Mouse (Mus musculus): ENCODE measurements around the gene Grcc10.

Grcc10 gene

DNA sequence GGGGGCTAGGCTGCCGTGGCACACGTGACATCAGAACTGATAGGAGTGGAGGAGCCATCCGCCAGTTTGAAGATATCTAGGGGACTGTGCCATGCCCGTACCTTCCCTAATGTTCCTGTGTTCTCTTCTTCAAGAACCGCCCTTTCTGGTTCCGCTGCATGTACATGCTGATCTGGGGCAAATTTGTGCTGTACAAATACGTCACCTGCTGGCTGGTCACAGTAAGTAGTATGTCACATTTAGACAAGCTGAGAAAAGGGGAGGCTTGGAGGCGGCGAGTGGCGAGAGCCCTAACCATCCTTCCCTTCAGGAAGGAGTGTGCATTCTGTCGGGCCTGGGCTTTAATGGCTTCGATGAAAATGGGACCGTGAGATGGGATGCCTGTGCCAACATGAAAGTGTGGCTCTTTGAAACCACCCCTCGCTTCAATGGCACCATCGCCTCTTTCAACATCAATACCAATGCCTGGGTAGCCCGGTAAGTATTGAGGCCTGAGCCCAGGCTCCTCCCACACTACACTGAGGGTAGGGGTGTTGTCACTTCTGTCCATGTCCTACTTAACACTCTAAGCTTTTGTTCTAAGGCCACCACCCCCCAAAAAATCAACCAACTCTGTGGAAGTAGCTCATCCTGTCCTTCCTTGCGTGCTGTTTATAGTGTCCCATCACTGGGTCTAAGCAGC, 38.9 kb downstream of the Grcc10 start:
- DNase-seq (ENCODE audit: low spot score in 2 of 2), result no peak

DNA sequence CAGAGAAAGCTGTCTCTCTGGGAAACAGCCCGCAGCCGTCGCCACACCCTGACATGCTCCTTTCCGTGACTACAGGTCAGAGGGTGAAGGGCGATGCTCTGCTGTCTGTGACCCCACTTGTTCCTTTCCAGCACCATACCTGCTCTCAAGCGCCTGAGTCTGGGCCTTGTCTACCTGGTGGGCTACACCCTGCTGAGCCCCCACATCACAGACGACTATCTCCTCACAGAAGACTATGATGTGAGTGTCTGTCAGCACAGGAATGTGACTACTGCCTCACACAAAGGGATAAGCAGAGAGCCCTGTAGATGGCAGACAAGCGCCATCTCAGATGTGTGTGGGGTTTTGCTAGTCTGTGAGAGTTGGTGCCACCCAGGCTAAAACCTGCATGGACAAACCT, 39.8 kb downstream of the Grcc10 start:
- peak in 1 of 2 experiments; percentile 55 for DNase-seq (ENCODE audit: low spot score in 2 of 2)

DNA sequence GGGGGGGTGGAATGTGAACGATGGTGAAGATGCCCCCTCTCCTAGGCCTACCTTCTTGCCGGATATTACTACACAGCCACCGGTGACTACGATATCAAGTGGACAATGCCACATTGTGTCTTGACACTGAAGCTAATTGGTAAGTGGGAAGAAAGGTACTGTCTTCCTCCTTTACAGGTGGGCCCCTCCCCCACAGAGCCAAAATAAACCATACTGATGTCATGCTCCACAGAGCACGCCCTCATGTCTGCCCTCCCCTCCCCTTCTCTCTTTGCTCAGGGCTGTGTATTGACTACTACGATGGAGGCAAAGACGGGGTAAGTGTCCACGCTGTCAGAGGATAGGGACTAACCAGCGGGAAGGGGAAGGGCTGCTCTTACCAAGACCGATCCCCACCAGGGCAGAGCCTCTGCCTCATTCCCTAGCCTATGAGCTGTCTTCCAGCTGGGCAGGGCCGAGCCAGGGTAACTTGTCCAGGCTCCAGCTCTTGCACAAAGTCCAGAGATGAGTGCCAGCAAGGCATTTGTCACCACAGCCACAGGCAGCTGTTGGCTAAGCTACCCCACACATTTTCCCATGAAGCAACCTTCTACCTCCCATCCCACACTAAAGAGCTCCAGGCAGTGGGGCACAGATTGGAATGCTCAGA, 41.1 kb downstream of the Grcc10 start:
- DNase-seq (ENCODE audit: low spot score in 2 of 2), result no peak

DNA sequence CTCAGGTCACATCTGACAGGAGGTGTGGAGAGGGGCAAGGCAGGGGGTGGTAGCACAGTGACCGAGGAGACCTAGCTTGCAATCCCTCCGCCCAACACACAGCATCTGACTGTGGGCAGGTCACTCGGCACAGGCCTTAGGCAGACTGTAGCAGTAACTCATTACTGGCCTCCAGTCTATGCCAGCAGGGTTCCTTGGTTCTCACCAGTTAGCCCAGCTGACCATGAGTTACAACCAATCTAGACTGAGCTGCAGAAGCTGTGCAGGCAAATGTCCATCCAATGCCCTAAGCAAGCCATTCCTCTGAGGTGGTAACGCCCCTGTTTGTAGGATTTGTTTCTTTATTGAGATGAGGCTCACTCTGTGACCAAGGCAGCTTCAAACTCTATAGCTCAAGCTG, 41.8 kb downstream of the Grcc10 start:
- DNase-seq (ENCODE audit: low spot score in 2 of 2), result no peak

DNA sequence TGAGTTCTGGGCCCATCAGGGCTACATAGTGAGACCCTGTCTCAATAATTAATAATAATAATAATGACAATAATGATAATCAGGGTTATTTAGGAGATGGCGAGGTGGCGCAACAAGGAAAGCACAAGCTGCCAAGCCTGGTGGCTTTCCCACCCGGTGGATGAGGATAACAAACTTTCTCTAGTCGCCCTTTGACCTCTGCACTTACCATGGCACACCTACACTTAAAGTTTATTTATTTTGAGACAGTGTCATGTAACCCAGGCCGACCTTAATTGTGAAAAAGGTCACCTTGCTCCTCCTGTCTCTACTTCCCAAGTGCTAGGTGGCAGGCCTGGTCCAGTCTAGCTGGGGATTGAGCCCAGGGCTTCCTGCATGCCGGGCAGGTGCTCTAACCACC, 42.4 kb downstream of the Grcc10 start:
- DNase-seq (ENCODE audit: low spot score in 2 of 2), result no peak

DNA sequence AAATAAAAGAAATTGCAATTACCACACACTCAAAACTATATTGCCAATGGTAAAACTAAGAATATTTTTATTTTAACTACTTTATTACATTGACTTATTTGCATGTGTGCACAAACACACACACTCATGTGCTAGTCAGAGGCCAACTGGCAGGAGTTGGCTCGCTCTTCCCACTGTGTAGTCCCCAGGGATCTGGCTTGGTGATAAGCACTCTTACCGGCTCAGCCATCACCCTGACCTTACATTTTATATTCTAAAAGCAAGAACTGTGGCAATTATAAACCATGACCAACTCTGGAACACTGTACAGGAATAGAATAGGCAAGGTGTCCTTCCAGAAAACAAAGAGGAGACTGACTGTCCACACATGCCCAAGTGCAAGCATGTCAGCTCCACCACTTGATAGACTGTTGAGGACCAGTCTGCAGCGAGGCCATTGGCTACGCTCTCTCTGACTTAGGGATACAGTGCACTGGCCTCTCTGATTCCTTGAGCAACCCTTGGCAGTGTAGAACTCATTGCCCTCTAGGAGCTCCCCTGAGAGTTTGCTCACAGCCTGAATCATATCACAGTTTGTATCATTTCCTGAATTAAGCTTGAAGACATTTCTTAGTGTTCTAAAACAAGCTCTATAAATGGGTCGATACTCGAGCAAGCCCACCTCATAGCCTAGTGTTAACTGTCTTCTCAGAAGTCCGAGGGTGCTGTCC, 44.6 kb downstream of the Grcc10 start:
- DNase-seq (ENCODE audit: low spot score in 2 of 2), result no peak

DNA sequence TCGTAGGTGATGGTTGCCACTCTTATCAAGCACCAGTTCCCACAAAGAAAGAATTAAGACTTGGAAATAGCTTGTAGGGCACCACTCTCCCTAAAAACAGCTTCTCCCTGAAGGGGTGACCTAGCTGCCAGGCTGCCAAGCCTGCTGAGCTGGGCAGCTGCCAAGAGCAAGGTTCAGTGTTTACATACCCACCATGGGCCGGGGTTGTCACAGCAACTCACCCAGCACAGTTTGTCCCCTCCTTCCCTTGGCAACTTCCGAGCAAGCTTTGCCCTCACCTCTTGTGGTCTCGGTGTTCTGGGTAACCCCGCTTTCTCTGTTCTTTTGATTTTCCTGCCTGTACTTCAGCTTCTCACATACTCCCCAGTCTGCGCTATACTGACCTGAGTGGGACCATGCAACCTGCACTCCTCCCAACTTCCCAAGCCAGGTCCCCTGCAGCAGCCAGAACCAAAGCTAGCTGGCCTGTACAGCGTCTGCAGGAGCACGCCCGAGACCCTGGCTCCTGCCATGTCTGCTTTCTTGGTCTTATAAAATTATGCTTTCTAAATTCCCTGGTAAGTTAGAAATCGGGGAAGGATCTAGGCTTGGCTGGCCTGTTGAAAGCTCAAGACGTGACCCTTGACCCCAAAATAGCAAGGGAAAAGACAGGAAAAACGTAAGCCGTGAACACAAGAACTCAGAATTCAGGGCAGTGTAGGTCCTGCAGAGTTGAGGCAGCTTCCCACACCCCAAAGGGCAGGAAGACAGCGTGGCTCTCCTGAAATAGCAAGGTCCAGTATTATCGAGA, 46.8 kb downstream of the Grcc10 start:
- no peak for DNase-seq (ENCODE audit: low spot score in 2 of 2)

DNA sequence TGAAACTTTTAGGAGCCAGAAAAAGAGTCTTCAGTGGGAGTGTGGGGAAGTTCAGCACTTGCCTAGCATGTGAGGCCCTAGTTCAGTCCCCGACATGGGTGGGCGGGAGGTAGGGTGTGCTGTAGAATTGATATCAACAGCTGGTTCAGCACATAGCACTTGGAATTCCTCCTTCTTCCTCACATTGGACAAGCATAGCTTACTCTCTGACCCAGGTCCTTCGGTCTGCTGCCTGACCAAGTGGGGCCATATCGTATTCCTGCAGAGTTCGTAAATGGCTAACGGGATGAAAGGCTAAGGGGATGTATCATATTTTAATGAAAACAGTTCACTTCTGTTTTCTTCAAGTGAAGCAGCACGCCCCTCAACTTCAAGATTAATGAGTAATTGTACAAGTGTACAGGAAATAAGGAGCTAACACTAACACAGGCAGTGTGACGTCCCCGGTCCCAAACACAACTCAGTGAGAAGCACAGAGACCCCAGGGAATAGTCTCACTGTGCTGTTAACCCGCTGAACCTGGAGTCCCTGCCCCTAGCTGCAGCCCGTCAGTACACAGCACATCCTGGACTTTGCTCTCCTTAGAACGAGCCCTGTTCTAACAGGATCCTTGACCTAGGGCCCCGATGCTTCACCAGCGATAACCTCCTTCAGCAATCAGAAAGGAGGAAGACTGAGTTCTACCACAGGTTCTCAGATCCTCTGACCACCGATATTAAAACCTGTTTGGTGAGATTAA, 47.8 kb downstream of the Grcc10 start:
- DNase-seq (ENCODE audit: low spot score in 2 of 2), result no peak

DNA sequence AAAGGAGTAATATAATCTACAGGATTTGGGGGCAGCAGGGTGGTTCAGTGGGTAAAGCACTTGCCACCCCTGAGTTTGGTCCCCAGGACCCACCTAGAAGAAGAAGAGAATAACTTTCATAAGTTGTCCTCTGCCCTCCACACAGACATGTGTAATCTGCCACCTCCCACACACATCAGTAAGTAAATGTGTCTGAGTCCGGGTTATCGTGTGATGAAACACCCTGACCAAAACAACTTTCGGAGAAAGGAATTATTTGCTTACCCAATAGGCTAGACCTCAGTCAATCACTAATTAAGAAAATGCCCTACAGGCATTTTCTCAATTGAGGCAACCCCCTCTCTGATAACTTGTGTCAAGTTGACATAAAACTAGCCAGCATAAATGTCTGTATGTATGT, 50.7 kb downstream of the Grcc10 start:
- DNase-seq (ENCODE audit: low spot score in 2 of 2), result no peak

All from spleen, postnatal 10 days (tissue).